Mouse (Mus musculus) intestine, embryonic 16.5 days (tissue): Measurements from ENCODE around the gene Ccdc70. TPM values are rescaled to one million over a fixed set of nuclear protein-coding genes. Genes with fewer than 3 reads are reported as not detected.

Experiments
- ATAC-seq: fragments of 200-750 bp; cut with Nextera tagmentation; 2 replicates; pipeline ENCODE4 v1.8.0; 2017; ENCODE audit warnings: moderate TSS enrichment, moderate library complexity
- H3K27ac ChIP-seq: fragments of 300-500 bp; sonication (generic); 2 replicates; pipeline ENCODE4 v1.5.1; 2014; ENCODE audit warnings: mild to moderate bottlenecking, low read length
- H3K27me3 ChIP-seq: fragments of 300-500 bp; sonication (generic); replicated peaks from 2 replicates; pipeline ENCODE4 v1.6.1; 2014; ENCODE audit warnings: low read length, control low read depth, mixed read lengths; ENCODE audit not compliant: control insufficient read depth, insufficient read depth
- H3K36me3 ChIP-seq: fragments of 300-500 bp; sonication (generic); 2 replicates; pipeline ENCODE4 v1.6.1; 2014; ENCODE audit warnings: low read length, control low read depth; ENCODE audit not compliant: control insufficient read depth, insufficient read depth
- H3K4me1 ChIP-seq: fragments of 300-500 bp; sonication (generic); 2 replicates; pipeline ENCODE4 v1.6.1; 2014; ENCODE audit warnings: low read length, control low read depth, mixed read lengths; ENCODE audit not compliant: control insufficient read depth, insufficient read depth
- H3K4me2 ChIP-seq: fragments of 300-500 bp; sonication (generic); 2 replicates; pipeline ENCODE4 v1.6.1; 2014; ENCODE audit warnings: low read depth, low read length, control low read depth
- H3K4me3 ChIP-seq: fragments of 300-500 bp; sonication (generic); 2 replicates; pipeline ENCODE4 v1.5.1; 2014; ENCODE audit warnings: mild to moderate bottlenecking, low read length
- H3K9ac ChIP-seq: fragments of 300-500 bp; sonication (generic); 2 replicates; pipeline ENCODE4 v1.6.1; 2014; ENCODE audit warnings: low read depth, low read length
- H3K9me3 ChIP-seq: fragments of 300-500 bp; sonication (generic); 2 replicates; pipeline ENCODE4 v1.6.1; 2016; ENCODE audit warnings: low read length, control low read depth; ENCODE audit not compliant: control insufficient read depth
- WGBS: fragments of 180-500 bp; shearing (Covaris S2); extraction: QIAGEN DNeasy Blood & Tissue Kit; methylation state at CpG from one replicate; pipeline ENCODE4 v1.1.7; 2014; 5-methylcytosine and 5-hydroxymethylcytosine counted together
- polyA plus RNA-seq: library from polyadenylated mRNA; unstranded; fragments of >200 nt; fragmentation: Nextera tagmentation; extraction: Ambion mirVana; gene quantifications from 2 replicates; pipeline ENCODE4 v1.2.1, GENCODE M21; 2015

Gene Ccdc70
- polyA plus RNA-seq, 1 experiment from 2014 or later: not detected

- 68% methylated on average over 4 of the region's 4 CpGs for WGBS
Measured at GRCm38 (mm10) chr8:21978193-21978592, 8.6 kb downstream of the Ccdc70 start.

GRCm38 (mm10) chr8:21981664-21982337 lies 12.2 kb downstream of the Ccdc70 start:
- Histone ChIP-seq H3K4me3 (no peak overlapping the region), H3K4me2 (no peak overlapping the region), H3K27me3 (no peaks in the 10 kb centered on the region), H3K4me1 (no peaks in the 10 kb centered on the region), H3K27ac (no peak overlapping the region), H3K36me3 (no peaks in the 10 kb centered on the region), H3K9ac (no peak overlapping the region), H3K9me3 (no peaks in the 10 kb centered on the region)
- no peak for ATAC-seq
- WGBS: 64% methylated on average over 8 of the region's 8 CpGs

More at GRCm38 (mm10) chr8:21978193-21978592, 8.6 kb downstream of the Ccdc70 start:
- Histone ChIP-seq H3K27ac (no peak overlapping the region), H3K4me3 (no peak overlapping the region), H3K4me2 (no peak overlapping the region), H3K9ac (no peak overlapping the region), H3K9me3 (no peaks in the 10 kb centered on the region), H3K4me1 (no peaks in the 10 kb centered on the region), H3K27me3 (no peaks in the 10 kb centered on the region), H3K36me3 (no peaks in the 10 kb centered on the region)
- ATAC-seq: no peak

- no peak overlapping the region for H3K4me3 ChIP-seq
- H3K9ac ChIP-seq: no peak overlapping the region
- H3K4me2 ChIP-seq: no peak overlapping the region
- no peak overlapping the region for H3K27ac ChIP-seq
- no peaks in the 10 kb centered on the region for H3K27me3 ChIP-seq
- WGBS: 24% methylated on average over 6 of the region's 6 CpGs
- no peaks in the 10 kb centered on the region for H3K36me3 ChIP-seq
- peak; percentile 67 for ATAC-seq
- no peaks in the 10 kb centered on the region for H3K4me1 ChIP-seq
- no peaks in the 10 kb centered on the region for H3K9me3 ChIP-seq
Measured at GRCm38 (mm10) chr8:21992184-21992583, 22.6 kb downstream of the Ccdc70 start.

GRCm38 (mm10) chr8:21995181-21995580 lies 25.6 kb downstream of the Ccdc70 start:
- no peaks in the 10 kb centered on the region for H3K4me1 ChIP-seq
- ATAC-seq: no peak
- 48% methylated on average over 3 of the region's 3 CpGs for WGBS
- no peak overlapping the region for H3K27ac ChIP-seq
- no peaks in the 10 kb centered on the region for H3K27me3 ChIP-seq
- H3K4me3 ChIP-seq: no peak overlapping the region
- H3K4me2 ChIP-seq: no peak overlapping the region
- no peaks in the 10 kb centered on the region for H3K9me3 ChIP-seq
- no peaks in the 10 kb centered on the region for H3K36me3 ChIP-seq
- H3K9ac ChIP-seq: no peak overlapping the region

- WGBS: 84% methylated on average over 14 of the region's 14 CpGs
- Histone ChIP-seq H3K27ac (no peak overlapping the region), H3K4me3 (no peak overlapping the region), H3K9me3 (no peaks in the 10 kb centered on the region), H3K4me1 (no peaks in the 10 kb centered on the region), H3K27me3 (no peaks in the 10 kb centered on the region), H3K4me2 (no peak overlapping the region), H3K36me3 (no peaks in the 10 kb centered on the region), H3K9ac (no peak overlapping the region)
- no peak for ATAC-seq
Measured at GRCm38 (mm10) chr8:22004750-22005522, 35.4 kb downstream of the Ccdc70 start.

GRCm38 (mm10) chr8:22006423-22006822 lies 36.8 kb downstream of the Ccdc70 start:
- no peaks in the 10 kb centered on the region for H3K27me3 ChIP-seq
- H3K4me2 ChIP-seq: no peak overlapping the region
- no peaks in the 10 kb centered on the region for H3K4me1 ChIP-seq
- H3K9me3 ChIP-seq: no peaks in the 10 kb centered on the region
- 81% methylated on average over 6 of the region's 6 CpGs for WGBS
- no peak overlapping the region for H3K4me3 ChIP-seq
- H3K27ac ChIP-seq: no peak overlapping the region
- ATAC-seq: no peak
- no peaks in the 10 kb centered on the region for H3K36me3 ChIP-seq
- no peak overlapping the region for H3K9ac ChIP-seq

GRCm38 (mm10) chr8:22009403-22009802 lies 39.8 kb downstream of the Ccdc70 start:
- ATAC-seq: no peak
- no peaks in the 10 kb centered on the region for H3K9me3 ChIP-seq
- H3K4me1 ChIP-seq: no peaks in the 10 kb centered on the region
- H3K27ac ChIP-seq: no peak overlapping the region
- no peak overlapping the region for H3K9ac ChIP-seq
- WGBS: 71% methylated on average over 3 of the region's 3 CpGs
- no peaks in the 10 kb centered on the region for H3K36me3 ChIP-seq
- H3K4me3 ChIP-seq: no peak overlapping the region
- no peak overlapping the region for H3K4me2 ChIP-seq
- no peaks in the 10 kb centered on the region for H3K27me3 ChIP-seq

GRCm38 (mm10) chr8:22013034-22013707 lies 43.6 kb downstream of the Ccdc70 start:
- no peaks in the 10 kb centered on the region for H3K27me3 ChIP-seq
- H3K4me2 ChIP-seq: no peak overlapping the region
- no peaks in the 10 kb centered on the region for H3K9me3 ChIP-seq
- no peaks in the 10 kb centered on the region for H3K4me1 ChIP-seq
- H3K36me3 ChIP-seq: no peaks in the 10 kb centered on the region
- H3K9ac ChIP-seq: no peak overlapping the region
- no peak overlapping the region for H3K4me3 ChIP-seq
- WGBS: 73% methylated on average over 24 of the region's 24 CpGs
- no peak overlapping the region for H3K27ac ChIP-seq
- ATAC-seq: peak; percentile 87

GRCm38 (mm10) chr8:22017731-22018130 lies 48.2 kb downstream of the Ccdc70 start:
- 80% methylated on average over 7 of the region's 7 CpGs for WGBS
- no peak for ATAC-seq

More at GRCm38 (mm10) chr8:22017731-22018130, 48.2 kb downstream of the Ccdc70 start:
- H3K27me3 ChIP-seq: no peaks in the 10 kb centered on the region
- no peak overlapping the region for H3K4me2 ChIP-seq
- H3K9ac ChIP-seq: no peak overlapping the region
- no peaks in the 10 kb centered on the region for H3K36me3 ChIP-seq
- no peaks in the 10 kb centered on the region for H3K4me1 ChIP-seq
- H3K27ac ChIP-seq: no peak overlapping the region
- no peaks in the 10 kb centered on the region for H3K9me3 ChIP-seq
- H3K4me3 ChIP-seq: no peak overlapping the region
